Mouse (Mus musculus) left cerebral cortex, adult 2 months (tissue): ENCODE measurements around the gene Spire2. TPM values are rescaled to one million over a fixed set of nuclear protein-coding genes. Genes with fewer than 3 reads are reported as not detected.
"Not testable (repeated sequence)": the region's sequence is repeated elsewhere in the genome, so short reads cannot be mapped to it uniquely, and the experiment has no call there.

Source experiments
- DNase-seq, 2 experiments: peaks; one replicate each; pipeline ENCODE4 v3.0.0; 2021 to 2022; ENCODE audit warnings: low spot score in 2 of 2, mixed read lengths in 1 of 2; ENCODE audit errors: extremely low spot score in 1 of 2
- H3K27ac ChIP-seq: fragments of 200-600 bp; 2 replicates; pipeline ENCODE4 v1.8.1; 2022
- H3K4me3 ChIP-seq: fragments of 200-600 bp; 2 replicates; pipeline ENCODE4 v1.8.1; 2022
- CTCF ChIP-seq: fragments of 200-600 bp; IDR thresholded peaks from 2 replicates; pipeline ENCODE4 v1.8.1; 2022; ENCODE audit warnings: antibody characterized with exemption, mild to moderate bottlenecking, moderate library complexity
- intact Hi-C: fragments of 180-260 bp; cut with DNase I; formaldehyde crosslinking; loops from one replicate; pipeline ENCODE4 v1.15.1; 2025
- total RNA-seq, 2 experiments: library from RNA; stranded (reverse); gene quantifications; 2 replicates each; pipeline ENCODE4 v1.2.3; 2021

Spire2 gene
- total RNA-seq, 2 experiments from 2014 or later: 14.1 to 19.5 TPM

GRCm38 (mm10) chr8:123412560-123413170, 80.2 kb downstream of the Spire2 start:
- Histone ChIP-seq H3K4me3 (peak overlapping the region; percentile 91), H3K27ac (peak overlapping the region; percentile 92)
- TF ChIP-seq CTCF: no peak
- intact Hi-C loops: no loop called here
- peak; percentile 72 to 80 for DNase-seq

GRCm38 (mm10) chr8:123414255-123414654, 81.7 kb downstream of the Spire2 start:
- no peak overlapping the region for H3K27ac ChIP-seq
- H3K4me3 ChIP-seq: peak overlapping the region; percentile 91
- intact Hi-C loops: no loop called here
- DNase-seq: no peak
- TF ChIP-seq CTCF: no peak

GRCm38 (mm10) chr8:123414997-123415696, 82.6 kb downstream of the Spire2 start:
- H3K4me3 ChIP-seq, DNase-seq, H3K27ac ChIP-seq, intact Hi-C loops: not testable (repeated sequence)
- peak; percentile 15 for TF ChIP-seq CTCF

GRCm38 (mm10) chr8:123415967-123416943, 83.7 kb downstream of the Spire2 start:
- Histone ChIP-seq H3K4me3 (no peak overlapping the region), H3K27ac (no peak overlapping the region)
- TF ChIP-seq CTCF: peak; percentile 62
- intact Hi-C loops: no loop called here
- DNase-seq: no peak

GRCm38 (mm10) chr8:123416944-123417555, 84.5 kb downstream of the Spire2 start:
- intact Hi-C loops: no loop called here
- H3K27ac ChIP-seq: no peak overlapping the region
- H3K4me3 ChIP-seq: no peak overlapping the region
- no peak for DNase-seq
- no peak for TF ChIP-seq CTCF

Other genes starting within 250 kb of the Spire2 start
- gene Rpl13, start 230.4 kb upstream of the Spire2 start, total RNA-seq: 100 to 1,000 TPM; 369 to 415 TPM
- gene Cpne7, start 215.3 kb upstream of the Spire2 start, total RNA-seq: 10 to 100 TPM; 68.5 to 89.8 TPM
- gene Sult5a1, start 174.4 kb upstream of the Spire2 start, total RNA-seq: under 1 TPM in 1 of 2 experiments, not detected in 1; 0.84 TPM
- gene Dpep1, start 146.5 kb upstream of the Spire2 start, total RNA-seq: not detected
- 100 to 1,000 TPM in 1 of 2 experiments, 10 to 100 TPM in 1; 86.2 to 104 TPM for gene Chmp1a, start 120.0 kb upstream of the Spire2 start, total RNA-seq
- gene Spata33, start 119.9 kb upstream of the Spire2 start, total RNA-seq: 1 to 10 TPM; 6.3 to 8.1 TPM
- 100 to 1,000 TPM; 101 to 111 TPM for gene Cdk10, start 107.9 kb upstream of the Spire2 start, total RNA-seq
- 10 to 100 TPM; 75.4 to 97.5 TPM for gene Spata2l, start 96.5 kb upstream of the Spire2 start, total RNA-seq
- gene Zfp276, start 78.5 kb upstream of the Spire2 start, total RNA-seq: 10 to 100 TPM; 26.4 to 29.2 TPM
- 10 to 100 TPM; 53.3 to 63.0 TPM for gene Vps9d1, start 78.4 kb upstream of the Spire2 start, total RNA-seq
- 1 to 10 TPM; 3.1 to 3.7 TPM for gene Fanca, start 14.1 kb upstream of the Spire2 start, total RNA-seq
- 100 to 1,000 TPM; 586 to 610 TPM for gene Tcf25, start 41.0 kb downstream of the Spire2 start, total RNA-seq
- gene Mc1r, start 74.4 kb downstream of the Spire2 start, total RNA-seq: under 1 TPM; 0.18 to 0.19 TPM
- 100 to 1,000 TPM; 373 to 377 TPM for gene Tubb3, start 78.7 kb downstream of the Spire2 start, total RNA-seq
- gene Def8, start 90.8 kb downstream of the Spire2 start, total RNA-seq: 10 to 100 TPM; 55.0 to 55.5 TPM
- gene Afg3l1, start 145.2 kb downstream of the Spire2 start, total RNA-seq: 10 to 100 TPM; 26.3 to 31.1 TPM
- 10 to 100 TPM; 16.0 to 18.0 TPM for gene Dbndd1, start 182.8 kb downstream of the Spire2 start, total RNA-seq
- gene Gas8, start 186.1 kb downstream of the Spire2 start, total RNA-seq: 10 to 100 TPM; 29.0 to 29.1 TPM